Mouse (Mus musculus) midbrain, postnatal 0 days (tissue): ENCODE data around the gene H2-DMb1. TPM values are rescaled to one million over a fixed set of nuclear protein-coding genes. Genes with fewer than 3 reads are reported as not detected.

ENCODE experiments used
- ATAC-seq: fragments of 200-750 bp; cut with Nextera tagmentation; 2 replicates; pipeline ENCODE4 v1.8.0; 2017; ENCODE audit warnings: moderate number of reproducible peaks, mild to moderate bottlenecking, moderate TSS enrichment, moderate library complexity; ENCODE audit not compliant: low FRiP score
- DNase-seq: peaks from one replicate; pipeline ENCODE4 v3.0.0-alpha.2; 2015; ENCODE audit warnings: low spot score
- H3K27ac ChIP-seq: fragments of 300-500 bp; sonication (generic); 2 replicates; pipeline ENCODE4 v1.5.1; 2014; ENCODE audit warnings: low read depth, mild to moderate bottlenecking, low read length, mixed read lengths
- H3K27me3 ChIP-seq: fragments of 300-500 bp; sonication (generic); 2 replicates; pipeline ENCODE4 v1.6.1; 2014; ENCODE audit warnings: low read length, control low read depth, mixed read lengths; ENCODE audit not compliant: insufficient read depth
- H3K36me3 ChIP-seq: fragments of 300-500 bp; sonication (generic); 2 replicates; pipeline ENCODE4 v1.6.1; 2014; ENCODE audit warnings: low read length, control low read depth, mixed read lengths; ENCODE audit not compliant: insufficient read depth
- H3K4me1 ChIP-seq: fragments of 300-500 bp; sonication (generic); 2 replicates; pipeline ENCODE4 v1.6.1; 2014; ENCODE audit warnings: mild to moderate bottlenecking, control low read depth, antibody characterized with exemption, low read length, mixed read lengths; ENCODE audit not compliant: insufficient read depth
- H3K4me2 ChIP-seq: fragments of 300-500 bp; sonication (generic); 2 replicates; pipeline ENCODE4 v1.6.1; 2014; ENCODE audit warnings: low read depth, mild to moderate bottlenecking, low read length, mixed read lengths; ENCODE audit not compliant: poor library complexity, severe bottlenecking
- H3K4me3 ChIP-seq: fragments of 300-500 bp; sonication (generic); 2 replicates; pipeline ENCODE4 v1.5.1; 2014; ENCODE audit warnings: low read depth, mild to moderate bottlenecking, low read length, moderate library complexity
- H3K9ac ChIP-seq: fragments of 300-500 bp; sonication (generic); replicated peaks from 2 replicates; pipeline ENCODE4 v1.6.1; 2014; ENCODE audit warnings: mild to moderate bottlenecking, low read length, moderate library complexity, mixed read lengths; ENCODE audit not compliant: poor library complexity, severe bottlenecking
- H3K9me3 ChIP-seq: fragments of 300-500 bp; sonication (generic); 2 replicates; pipeline ENCODE4 v1.6.1; 2016; ENCODE audit warnings: low read length, control low read depth
- CTCF ChIP-seq: IDR thresholded peaks from 2 replicates; pipeline ENCODE4 v1.5.1; 2016; ENCODE audit warnings: antibody characterized with exemption, mild to moderate bottlenecking
- WGBS: fragments of 180-500 bp; shearing (Covaris S2); extraction: QIAGEN DNeasy Blood & Tissue Kit; methylation state at CpG from one replicate; pipeline ENCODE4 v1.1.7; 2014; 5-methylcytosine and 5-hydroxymethylcytosine counted together
- polyA plus RNA-seq: library from polyadenylated mRNA; unstranded; fragments of >200 nt; fragmentation: Nextera tagmentation; extraction: Ambion mirVana; gene quantifications from 2 replicates; pipeline ENCODE4 v1.2.1, GENCODE M21; 2015
- total RNA-seq: library from RNA; depleted of rRNA; stranded (reverse); fragments of >200 nt; gene quantifications from 2 replicates; pipeline ENCODE4 v1.2.3, GENCODE M21; 2014

H2-DMb1 gene
- total and polyA plus RNA-seq, 2 experiments from 2014 or later, result 2.3 to 4.7 TPM

- DNase-seq, result peak; percentile 54
- 1% methylated on average over 44 of the region's 44 CpGs for WGBS
- Histone ChIP-seq H3K36me3 (no peaks in the 10 kb centered on the region), H3K4me2 (peak overlapping the region; percentile 79), H3K9ac (peak overlapping the region; percentile 48), H3K27ac (no peak overlapping the region), H3K4me1 (no peaks in the 10 kb centered on the region; the same call in 1 of the 2 replicates), H3K4me3 (peak overlapping the region; percentile 54), H3K27me3 (peaks cover 24% of the 10 kb centered on the region), H3K9me3 (no peaks in the 10 kb centered on the region)
- peak; percentile 85 for TF ChIP-seq CTCF
- ATAC-seq, result no peak
Measured at GRCm38 (mm10) chr17:34204303-34205010, 51.6 kb downstream of the H2-DMb1 start.

GRCm38 (mm10) chr17:34205021-34205745 lies 52.3 kb downstream of the H2-DMb1 start:
- H3K27me3 ChIP-seq, result peaks cover 28% of the 10 kb centered on the region
- TF ChIP-seq CTCF, result no peak
- peak overlapping the region; percentile 54 for H3K4me3 ChIP-seq
- H3K9me3 ChIP-seq, result no peaks in the 10 kb centered on the region
- WGBS, result 18% methylated on average over 17 of the region's 18 CpGs
- H3K4me1 ChIP-seq, result no peaks in the 10 kb centered on the region; the same call in 1 of the 2 replicates
- DNase-seq, result no peak
- peak overlapping the region; percentile 79 for H3K4me2 ChIP-seq
- H3K36me3 ChIP-seq, result no peaks in the 10 kb centered on the region
- no peak overlapping the region for H3K27ac ChIP-seq
- ATAC-seq, result no peak
- H3K9ac ChIP-seq, result peak overlapping the region; percentile 48; the same call in 1 of the 2 replicates

GRCm38 (mm10) chr17:34205746-34206176 lies 52.9 kb downstream of the H2-DMb1 start:
- H3K9me3 ChIP-seq, result no peaks in the 10 kb centered on the region
- no peaks in the 10 kb centered on the region for H3K36me3 ChIP-seq
- no peak overlapping the region for H3K27ac ChIP-seq
- peaks cover 34% of the 10 kb centered on the region for H3K27me3 ChIP-seq
- 15% methylated on average over 9 of the region's 9 CpGs for WGBS
- DNase-seq (peak; percentile 56), ATAC-seq (no peak)
- no peak overlapping the region for H3K4me2 ChIP-seq
- TF ChIP-seq CTCF, result peak; percentile 71
- H3K4me3 ChIP-seq, result no peak overlapping the region
- no peak overlapping the region for H3K9ac ChIP-seq
- H3K4me1 ChIP-seq, result no peaks in the 10 kb centered on the region; the same call in 1 of the 2 replicates

- Histone ChIP-seq H3K27ac (no peak overlapping the region), H3K27me3 (peaks cover 35% of the 10 kb centered on the region), H3K9me3 (no peaks in the 10 kb centered on the region), H3K4me2 (no peak overlapping the region), H3K4me3 (no peak overlapping the region), H3K9ac (no peak overlapping the region), H3K4me1 (no peaks in the 10 kb centered on the region; the same call in 1 of the 2 replicates), H3K36me3 (no peaks in the 10 kb centered on the region)
- 83% methylated on average over 5 of the region's 5 CpGs for WGBS
- TF ChIP-seq CTCF, result no peak
- DNase-seq (no peak), ATAC-seq (no peak)
Measured at GRCm38 (mm10) chr17:34206731-34207130, 53.9 kb downstream of the H2-DMb1 start.

GRCm38 (mm10) chr17:34207456-34207855 lies 54.6 kb downstream of the H2-DMb1 start:
- no peaks in the 10 kb centered on the region for H3K36me3 ChIP-seq
- H3K27me3 ChIP-seq, result peaks cover 35% of the 10 kb centered on the region
- H3K4me3 ChIP-seq, result no peak overlapping the region
- no peak for ATAC-seq
- H3K9ac ChIP-seq, result no peak overlapping the region
- no peaks in the 10 kb centered on the region for H3K9me3 ChIP-seq
- no peaks in the 10 kb centered on the region; the same call in 1 of the 2 replicates for H3K4me1 ChIP-seq
- no peak overlapping the region for H3K4me2 ChIP-seq
- DNase-seq, result no peak
- H3K27ac ChIP-seq, result no peak overlapping the region
- WGBS, result 66% methylated on average over 3 of the region's 3 CpGs
- TF ChIP-seq CTCF, result no peak

- WGBS, result 91% methylated on average over 9 of the region's 9 CpGs
- Histone ChIP-seq H3K27ac (no peak overlapping the region), H3K36me3 (no peaks in the 10 kb centered on the region), H3K4me3 (no peak overlapping the region), H3K9me3 (no peaks in the 10 kb centered on the region), H3K4me2 (no peak overlapping the region), H3K27me3 (peaks cover 36% of the 10 kb centered on the region), H3K4me1 (no peaks in the 10 kb centered on the region; the same call in 1 of the 2 replicates), H3K9ac (no peak overlapping the region)
- ATAC-seq, result no peak
- no peak for TF ChIP-seq CTCF
- DNase-seq, result no peak
Measured at GRCm38 (mm10) chr17:34207866-34208265, 55.0 kb downstream of the H2-DMb1 start.
